Mouse (Mus musculus) testis, postnatal 10 days (tissue): ENCODE data around the gene Map7d2.
A peak's percentile ranks its signal among the peaks of the same experiment; 100 is the strongest.
"Not testable (repeated sequence)": the region's sequence is repeated elsewhere in the genome, so short reads cannot be mapped to it uniquely, and the experiment has no call there.

Experiments
- DNase-seq: peaks from one replicate; pipeline ENCODE4 v3.0.0; 2021; ENCODE audit warnings: low spot score

The Map7d2 gene

GRCm38 (mm10) chrX:159414130-159414828 lies at the start of gene Map7d2:
Gene Map7d2, plus strand, starts transcription at chrX:159414572.
- peak; percentile 40 for DNase-seq

GRCm38 (mm10) chrX:159371831-159372752 lies 42.3 kb upstream of the Map7d2 start, which contains the start of gene Eif1ax:
Gene Eif1ax, plus strand, starts transcription at chrX:159372178.
- DNase-seq = peak; percentile 69

- DNase-seq = no peak
These were observed 41.6 kb upstream of the Map7d2 start for GRCm38 (mm10) chrX:159372753-159373144.

GRCm38 (mm10) chrX:159387105-159387504 lies 27.3 kb upstream of the Map7d2 start:
- DNase-seq = no peak

- DNase-seq = no peak
These were observed 25.4 kb upstream of the Map7d2 start for GRCm38 (mm10) chrX:159388953-159389352.

GRCm38 (mm10) chrX:159390347-159390962 lies 23.9 kb upstream of the Map7d2 start:
- no peak for DNase-seq

- no peak for DNase-seq
These were observed 23.1 kb upstream of the Map7d2 start for GRCm38 (mm10) chrX:159391239-159391638.

GRCm38 (mm10) chrX:159409253-159409652 lies 5.1 kb upstream of the Map7d2 start:
- DNase-seq = no peak

- DNase-seq = peak; percentile 37
These were observed 679 bp downstream of the Map7d2 start for GRCm38 (mm10) chrX:159414829-159415673.

GRCm38 (mm10) chrX:159430507-159430906 lies 16.1 kb downstream of the Map7d2 start:
- DNase-seq = not testable (repeated sequence)

GRCm38 (mm10) chrX:159442128-159442527 lies 27.8 kb downstream of the Map7d2 start:
- peak; percentile 48 for DNase-seq

- DNase-seq = no peak
These were observed 32.8 kb downstream of the Map7d2 start for GRCm38 (mm10) chrX:159447133-159447532.

- DNase-seq = no peak
These were observed 44.8 kb downstream of the Map7d2 start for GRCm38 (mm10) chrX:159459006-159459654.

GRCm38 (mm10) chrX:159474799-159475198 lies 60.4 kb downstream of the Map7d2 start:
- no peak for DNase-seq

GRCm38 (mm10) chrX:159478243-159478940 lies 64.0 kb downstream of the Map7d2 start:
- DNase-seq = not testable (repeated sequence)

- DNase-seq = no peak
These were observed 69.9 kb downstream of the Map7d2 start for GRCm38 (mm10) chrX:159484247-159484646.

GRCm38 (mm10) chrX:159503181-159503580 lies 88.8 kb downstream of the Map7d2 start:
- no peak for DNase-seq

GRCm38 (mm10) chrX:159508331-159509036 lies 94.1 kb downstream of the Map7d2 start:
- DNase-seq = no peak

- DNase-seq = no peak
These were observed 94.7 kb downstream of the Map7d2 start for GRCm38 (mm10) chrX:159509042-159509441.
